Mouse (Mus musculus) lung, postnatal 0 days (tissue): Measurements from ENCODE around the gene Shc1.

Experiments used
- CTCF ChIP-seq: IDR thresholded peaks from 2 replicates; pipeline ENCODE4 v1.5.1; 2016; ENCODE audit warnings: antibody characterized with exemption, mild to moderate bottlenecking
- EP300 ChIP-seq: IDR thresholded peaks from 2 replicates; pipeline ENCODE4 v1.6.1; 2016; ENCODE audit warnings: antibody characterized with exemption, mild to moderate bottlenecking, control low read depth

DNA sequence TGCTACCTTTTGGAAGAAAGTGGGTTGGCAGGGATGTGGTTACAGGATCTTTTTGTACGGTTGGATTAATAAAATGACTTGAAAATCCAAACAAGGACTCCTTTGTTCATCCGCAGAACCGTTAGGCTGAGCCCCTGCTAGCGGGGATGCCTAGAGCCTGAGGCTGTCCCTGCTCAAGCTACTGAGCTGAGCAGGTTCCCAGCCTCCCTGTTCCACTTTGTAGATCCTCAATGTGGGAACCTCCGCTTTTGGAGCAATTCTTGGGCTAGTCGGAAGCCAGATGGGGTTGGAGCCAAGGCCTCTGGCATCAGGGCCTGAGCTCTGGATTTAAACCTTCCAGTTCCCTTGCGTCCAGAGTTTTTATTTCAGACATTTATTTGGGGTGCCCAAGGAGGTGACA, 16.8 kb downstream of the Shc1 start:
- TF ChIP-seq CTCF (no peak), EP300 (no peak)
